Mouse (Mus musculus) v-Abl transformed pro-B cells (cell line): ENCODE measurements around the gene Ccdc85b.

Experiments used
- in situ Hi-C, 2 experiments: fragments of 400-800 bp; cut with MboI; formaldehyde crosslinking; loops; one replicate each; pipeline ENCODE4 v1.15.1; 2025; ENCODE audit not compliant: unreplicated experiment in 2 of 2

The Ccdc85b gene

DNA sequence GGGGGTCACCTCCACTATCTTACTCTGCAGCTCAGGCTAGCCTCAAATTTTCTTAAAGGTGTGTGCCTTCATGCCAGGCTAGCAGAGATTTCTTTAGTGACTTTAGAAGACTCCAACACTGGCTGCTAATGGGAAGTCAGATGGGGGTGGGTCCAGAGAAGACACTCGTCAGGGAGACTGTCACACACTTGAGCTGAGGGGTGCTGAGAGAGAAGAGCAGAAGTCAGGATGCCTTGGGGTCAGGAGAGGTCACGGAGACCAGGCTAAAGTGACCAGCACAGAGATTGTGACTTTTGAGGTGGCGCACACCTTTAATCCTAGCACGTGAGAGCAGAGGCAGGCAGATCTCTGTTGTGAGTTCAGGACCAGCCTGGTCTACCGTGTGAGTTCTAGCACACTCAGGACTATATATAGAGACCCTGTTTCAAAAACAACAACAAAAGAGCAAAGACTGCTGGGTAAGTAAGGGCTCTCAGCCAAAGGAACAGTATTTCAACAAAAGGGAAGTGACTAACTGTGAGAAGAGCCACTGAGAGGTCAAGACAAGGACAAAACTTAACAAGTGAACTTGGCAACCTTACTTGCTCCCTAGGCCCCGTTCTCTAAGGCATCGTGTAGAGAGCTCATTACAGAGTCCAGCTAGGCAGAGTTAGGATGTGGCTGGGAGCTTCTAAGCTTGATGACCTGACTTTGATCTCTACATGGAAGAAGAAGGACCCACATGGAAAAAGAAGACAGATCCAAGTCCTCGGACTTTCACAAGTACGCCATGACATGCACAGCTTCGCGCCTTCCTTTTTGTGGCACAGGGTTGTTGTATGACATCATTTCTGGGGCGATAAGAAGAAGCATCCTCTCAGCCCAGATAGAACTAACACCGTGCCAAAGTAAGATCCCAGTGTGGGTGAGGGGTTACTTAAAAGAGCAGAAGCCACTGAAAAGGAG, 49.4 kb downstream of the Ccdc85b start:
- in situ Hi-C loops: loop anchor here in 1 of 2 experiments (5.0 kb wide), 1 partner anchor 71 kb away; the partner anchor contains the start of gene Catsper1

DNA sequence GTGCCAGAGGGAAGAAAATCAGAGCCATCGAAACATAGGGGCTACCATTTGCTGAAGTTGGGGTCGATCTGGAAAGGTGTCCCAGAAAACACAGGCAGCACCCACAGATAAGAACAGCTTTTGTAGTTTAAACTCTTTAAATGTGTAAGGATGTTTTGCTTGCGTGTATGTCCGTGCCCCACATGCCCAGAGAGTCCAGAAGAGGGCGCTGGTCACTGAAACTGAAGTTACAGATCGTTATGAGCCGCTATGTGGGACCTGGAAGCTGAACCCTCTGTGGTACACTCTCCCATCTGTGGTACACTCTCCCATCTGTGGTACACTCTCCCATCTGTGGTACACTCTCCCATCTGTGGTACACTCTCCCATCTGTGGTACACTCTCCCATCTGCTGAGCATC, 50.6 kb downstream of the Ccdc85b start:
- in situ Hi-C loops: loop anchor here in 1 of 2 experiments (5.0 kb wide), 1 partner anchor 70 kb away; the partner anchor contains the start of gene Catsper1

DNA sequence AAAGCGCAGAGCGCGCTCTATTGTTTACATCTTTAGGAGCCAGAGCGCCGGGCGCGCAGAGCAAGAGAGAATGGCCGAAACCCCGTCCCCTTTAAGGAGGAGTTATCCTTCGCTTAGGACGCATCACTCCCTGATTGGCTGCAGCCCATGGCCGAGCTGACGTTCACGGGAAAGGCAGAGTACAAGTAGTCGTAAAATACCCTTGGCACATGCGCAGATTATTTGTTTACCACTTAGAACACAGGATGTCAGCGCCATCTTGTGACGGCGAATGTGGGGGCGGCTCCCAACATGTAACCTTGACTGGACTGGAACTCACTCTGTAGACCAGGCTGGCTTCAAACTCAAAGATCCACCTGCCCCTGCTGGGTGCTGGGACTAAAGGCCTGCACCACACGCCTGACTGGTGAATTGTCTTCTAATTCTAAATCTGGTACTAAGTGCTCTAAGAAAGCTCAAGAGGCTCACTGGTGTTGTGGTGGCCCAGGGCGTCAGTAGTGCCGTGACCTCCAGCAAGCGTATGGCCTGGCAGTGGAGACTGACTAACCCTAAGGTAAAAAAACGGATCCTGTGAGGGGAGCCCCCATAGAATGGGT, 51.1 kb downstream of the Ccdc85b start:
- in situ Hi-C loops: loop anchor here in 1 of 2 experiments (5.0 kb wide), 1 partner anchor 69 kb away; the partner anchor contains the start of gene Catsper1

DNA sequence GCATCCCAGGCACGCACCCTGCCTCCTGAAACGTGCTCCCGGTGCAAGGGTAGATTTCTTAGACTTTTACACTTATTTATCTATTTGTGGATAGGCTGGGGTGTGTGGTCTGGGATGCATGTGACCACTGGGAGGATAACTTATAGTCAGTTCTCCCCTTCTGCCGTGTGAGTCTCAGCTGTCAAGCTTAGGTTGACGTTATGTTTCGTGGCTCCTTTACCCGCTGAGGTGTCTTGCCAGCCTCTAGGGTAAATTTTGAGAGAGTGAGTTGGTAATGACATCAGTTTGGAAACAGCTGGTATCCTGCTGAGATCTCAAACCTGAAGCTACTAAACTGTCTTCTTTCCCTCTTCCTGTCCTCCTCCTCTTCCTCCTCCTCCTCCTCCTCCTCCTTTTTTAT, 51.8 kb downstream of the Ccdc85b start:
- in situ Hi-C loops: loop anchor here in 1 of 2 experiments (5.0 kb wide), 1 partner anchor 69 kb away; the partner anchor contains the start of gene Catsper1
